Mouse (Mus musculus) stomach, embryonic 16.5 days (tissue): ENCODE results near the gene Cdk18. TPM values are rescaled to one million over a fixed set of nuclear protein-coding genes. Genes with fewer than 3 reads are reported as not detected.

Experiments used
- ATAC-seq: fragments of 200-750 bp; cut with Nextera tagmentation; 2 replicates; pipeline ENCODE4 v1.8.0; 2017; ENCODE audit warnings: moderate number of reproducible peaks, moderate TSS enrichment; ENCODE audit not compliant: insufficient read depth, low FRiP score
- H3K27ac ChIP-seq: fragments of 300-500 bp; sonication (generic); 2 replicates; pipeline ENCODE4 v1.5.1; 2014; ENCODE audit warnings: low read length
- H3K27me3 ChIP-seq: fragments of 300-500 bp; sonication (generic); 2 replicates; pipeline ENCODE4 v1.6.1; 2014; ENCODE audit warnings: low read length, control low read depth, mixed read lengths; ENCODE audit not compliant: control insufficient read depth, insufficient read depth
- H3K36me3 ChIP-seq: fragments of 300-500 bp; sonication (generic); 2 replicates; pipeline ENCODE4 v1.6.1; 2014; ENCODE audit warnings: low read length; ENCODE audit not compliant: control insufficient read depth, insufficient read depth
- H3K4me1 ChIP-seq: fragments of 300-500 bp; sonication (generic); 2 replicates; pipeline ENCODE4 v1.6.1; 2014; ENCODE audit warnings: low read length, control low read depth, mixed read lengths; ENCODE audit not compliant: control insufficient read depth, insufficient read depth
- H3K4me2 ChIP-seq: fragments of 300-500 bp; sonication (generic); 2 replicates; pipeline ENCODE4 v1.6.1; 2014; ENCODE audit warnings: low read depth, low read length, mixed read lengths
- H3K4me3 ChIP-seq: fragments of 300-500 bp; sonication (generic); replicated peaks from 2 replicates; pipeline ENCODE4 v1.5.1; 2014; ENCODE audit warnings: mild to moderate bottlenecking, low read length
- H3K9ac ChIP-seq: fragments of 300-500 bp; sonication (generic); 2 replicates; pipeline ENCODE4 v1.6.1; 2014; ENCODE audit warnings: low read length
- H3K9me3 ChIP-seq: fragments of 300-500 bp; sonication (generic); replicated peaks from 2 replicates; pipeline ENCODE4 v1.6.1; 2016; ENCODE audit warnings: low read length, control low read depth; ENCODE audit not compliant: control insufficient read depth
- WGBS: fragments of 180-500 bp; shearing (Covaris S2); extraction: QIAGEN DNeasy Blood & Tissue Kit; methylation state at CpG from one replicate; pipeline ENCODE4 v1.1.7; 2014; 5-methylcytosine and 5-hydroxymethylcytosine counted together
- polyA plus RNA-seq: library from polyadenylated mRNA; unstranded; fragments of >200 nt; fragmentation: Nextera tagmentation; extraction: Ambion mirVana; gene quantifications from 2 replicates; pipeline ENCODE4 v1.2.1, GENCODE M21; 2015

Gene Cdk18
- polyA plus RNA-seq, 1 experiment from 2014 or later: 6.9 TPM

GRCm38 (mm10) chr1:132065475-132066172 is 73.9 kb downstream of the Cdk18 start:
- H3K27me3 ChIP-seq: peaks cover 14% of the 10 kb centered on the region
- no peak overlapping the region for H3K4me2 ChIP-seq
- no peak for ATAC-seq
- H3K4me1 ChIP-seq: peaks cover 7% of the 10 kb centered on the region
- H3K36me3 ChIP-seq: no peaks in the 10 kb centered on the region
- H3K9me3 ChIP-seq: no peaks in the 10 kb centered on the region
- no peak overlapping the region for H3K4me3 ChIP-seq
- 74% methylated on average over 8 of the region's 8 CpGs for WGBS
- no peak overlapping the region for H3K27ac ChIP-seq
- no peak overlapping the region for H3K9ac ChIP-seq

DNA sequence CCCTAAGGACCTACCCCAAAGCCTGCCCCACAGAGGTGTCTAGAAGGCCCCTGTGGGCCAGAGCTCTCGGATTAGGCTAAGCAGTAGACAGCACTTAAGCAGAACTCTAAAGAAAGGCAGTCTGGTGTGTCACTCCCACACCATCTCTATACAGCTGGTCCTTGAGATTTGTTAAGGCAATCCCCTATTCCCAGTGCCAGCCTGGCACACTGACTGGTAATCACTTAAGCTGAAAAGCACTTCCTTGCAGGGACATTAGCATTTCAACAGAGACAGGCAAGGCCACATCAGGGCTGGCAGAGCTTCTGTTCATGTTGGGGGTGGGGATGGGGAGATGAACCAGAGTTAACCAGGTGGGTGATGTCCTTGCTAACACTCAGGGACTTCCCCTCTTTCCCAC is 74.5 kb downstream of the Cdk18 start:
- Histone ChIP-seq H3K27me3 (peaks cover 14% of the 10 kb centered on the region), H3K9ac (no peak overlapping the region), H3K4me2 (no peak overlapping the region), H3K9me3 (no peaks in the 10 kb centered on the region), H3K4me3 (no peak overlapping the region), H3K36me3 (no peaks in the 10 kb centered on the region), H3K4me1 (peaks cover 7% of the 10 kb centered on the region), H3K27ac (no peak overlapping the region)
- 86% methylated on average over 1 of the region's 1 CpGs for WGBS
- ATAC-seq: no peak

DNA sequence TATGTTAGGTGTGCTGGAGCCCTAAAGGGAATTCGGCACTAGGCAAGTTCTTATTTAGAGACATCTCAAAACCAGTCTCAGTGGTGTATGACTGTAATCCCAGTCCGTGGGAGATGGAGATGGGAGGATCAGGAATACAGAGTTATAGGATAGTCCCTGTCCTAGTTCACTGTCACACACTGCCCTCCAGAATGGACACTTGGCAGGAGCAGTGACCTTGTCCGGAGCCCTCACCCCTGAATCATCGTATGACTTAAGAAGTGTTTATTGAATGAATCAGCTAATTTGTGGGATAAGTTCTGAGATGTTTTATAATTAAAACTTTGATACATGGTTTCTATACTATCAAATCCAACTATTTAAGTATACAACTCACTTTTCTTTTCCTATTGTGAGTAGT is 76.4 kb downstream of the Cdk18 start:
- peaks cover 9% of the 10 kb centered on the region for H3K27me3 ChIP-seq
- no peak overlapping the region for H3K4me2 ChIP-seq
- no peak overlapping the region for H3K27ac ChIP-seq
- ATAC-seq: no peak
- H3K36me3 ChIP-seq: no peaks in the 10 kb centered on the region
- H3K9ac ChIP-seq: no peak overlapping the region
- no peak overlapping the region for H3K4me3 ChIP-seq
- no peaks in the 10 kb centered on the region for H3K9me3 ChIP-seq
- 73% methylated on average over 4 of the region's 4 CpGs for WGBS
- peaks cover 7% of the 10 kb centered on the region for H3K4me1 ChIP-seq

Other genes with a start within 250 kb of the Cdk18 start
- gene Nucks1, start 229.2 kb downstream of the Cdk18 start, polyA plus RNA-seq: 57.8 and 64.1 TPM in 2 replicates
- gene Slc45a3, start 176.7 kb downstream of the Cdk18 start, polyA plus RNA-seq: 10.5 and 12.1 TPM in 2 replicates
- 18.6 and 21.3 TPM in 2 replicates for gene Elk4, start 132.1 kb downstream of the Cdk18 start, polyA plus RNA-seq
- 16.0 and 18.2 TPM in 2 replicates for gene Mfsd4a, start 71.6 kb downstream of the Cdk18 start, polyA plus RNA-seq
- gene Lemd1, start 51.7 kb upstream of the Cdk18 start, polyA plus RNA-seq: 0.49 and 0.61 TPM in 2 replicates
- 0.14 and 0.35 TPM in 2 replicates for gene AC124108.1, start 51.8 kb upstream of the Cdk18 start, polyA plus RNA-seq
- gene Gm10188, start 90.1 kb upstream of the Cdk18 start, polyA plus RNA-seq: not detected in 2 replicates
- 0.09 and 0.18 TPM in 2 replicates for gene Klhdc8a, start 158.9 kb upstream of the Cdk18 start, polyA plus RNA-seq
- gene Nuak2, start 176.4 kb upstream of the Cdk18 start, polyA plus RNA-seq: 6.8 and 6.9 TPM in 2 replicates